Mouse (Mus musculus): Measurements from ENCODE around the gene Slc4a10. TPM values are rescaled to one million over a fixed set of nuclear protein-coding genes. Genes with fewer than 3 reads are reported as not detected.

The Slc4a10 gene
- 0.05 TPM in 1 of 2 replicates, not detected in the other for polyA plus RNA-seq (2012; rRNA removed)

DNA sequence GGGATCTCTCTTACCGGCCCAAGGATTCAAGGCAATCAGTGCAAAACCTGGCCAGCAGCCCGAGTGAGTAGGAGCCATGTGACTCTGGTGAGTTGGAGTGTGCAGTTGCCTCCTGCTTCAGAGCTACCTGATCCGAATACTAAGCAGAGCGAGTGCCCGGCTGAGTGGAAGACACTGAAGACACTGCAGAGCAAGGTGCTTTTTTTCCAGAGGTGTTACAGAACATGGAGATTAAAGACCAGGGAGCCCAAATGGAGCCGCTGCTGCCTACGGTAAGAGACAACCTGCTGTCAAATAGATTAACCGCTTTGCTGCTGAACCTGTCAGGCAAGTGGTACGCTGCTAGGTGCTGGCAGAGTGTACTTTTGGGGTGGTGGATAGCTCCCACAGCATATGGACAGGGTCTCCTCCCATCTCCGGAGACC, at the start of gene Slc4a10:
Slc4a10 (plus strand) TSS at position 42 of the 425 bp plus-strand sequence.

Other genes starting within 250 kb of the Slc4a10 start
- 0.21 and 0.22 TPM in 2 replicates for gene Tbr1, start 243.5 kb upstream of the Slc4a10 start, polyA plus RNA-seq (2012; rRNA removed)